Mouse (Mus musculus): Measurements from ENCODE around the gene Glyctk. TPM values are rescaled to one million over a fixed set of nuclear protein-coding genes. Genes with fewer than 3 reads are reported as not detected.

Gene Glyctk
- polyA plus RNA-seq, 1 experiment from 2014 or later: 9.1 TPM

DNA sequence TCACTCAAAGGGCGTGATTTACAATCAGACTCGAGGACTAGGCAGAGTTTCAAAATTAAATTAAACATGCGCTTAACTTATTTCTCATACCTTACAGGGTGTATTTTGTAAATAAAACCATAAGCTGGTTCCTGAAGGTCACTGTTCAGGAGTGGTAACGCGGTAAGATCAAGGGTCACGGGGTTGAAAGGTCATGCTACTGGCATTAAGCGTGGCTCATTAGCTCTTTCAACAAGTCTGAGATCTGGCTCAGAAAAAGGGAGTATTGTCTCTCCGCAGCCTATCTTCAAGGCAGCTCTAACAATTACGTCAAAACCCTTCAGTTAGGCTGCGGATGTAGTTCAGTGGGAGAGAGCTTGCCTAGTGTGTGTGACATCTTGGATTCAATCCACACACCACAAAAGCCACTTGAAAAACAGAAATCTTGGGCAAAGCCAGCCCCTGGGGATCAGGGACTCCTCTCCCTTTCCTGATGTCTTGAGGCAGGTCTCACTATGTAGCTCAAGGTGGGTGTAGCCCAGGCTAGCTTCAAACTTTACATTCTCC, 20.2 kb downstream of the Glyctk start:
- Histone ChIP-seq H3K4me3 (replicated peaks) (no peak overlapping the region), H3K36me3 (replicated peaks) (no peaks in the 10 kb centered on the region), H3K9ac (no peak overlapping the region), H3K27ac (no peak overlapping the region), H3K4me2 (no peak overlapping the region), H3K4me1 (peaks cover 22% of the 10 kb centered on the region), H3K9me3 (no peaks in the 10 kb centered on the region), H3K27me3 (peaks cover 52% of the 10 kb centered on the region)
- WGBS: 36% methylated on average over 10 of the region's 10 CpGs
- no peak for ATAC-seq (ENCODE audit: low FRiP score)

DNA sequence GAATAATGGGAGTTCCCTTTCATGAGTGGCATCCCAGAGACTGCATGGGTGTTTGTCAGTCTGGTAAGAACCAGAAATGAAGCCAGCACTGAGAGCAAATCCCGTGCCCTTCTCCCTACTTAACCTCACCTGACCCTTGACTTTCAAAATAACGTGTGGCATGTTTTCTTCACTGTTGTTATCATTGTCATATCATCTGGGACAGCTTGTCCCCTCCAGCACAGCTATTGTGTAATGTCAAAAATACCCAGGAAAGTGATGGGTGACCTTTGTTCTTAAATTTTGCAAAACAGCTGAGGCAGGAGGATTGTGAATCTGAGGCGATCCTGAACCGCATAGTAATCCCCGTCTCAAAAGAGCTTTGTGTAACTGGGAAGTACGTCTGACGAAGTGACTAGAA, 27.7 kb downstream of the Glyctk start:
- no peak for ATAC-seq (ENCODE audit: low FRiP score)
- H3K9ac ChIP-seq: no peak overlapping the region
- H3K4me2 ChIP-seq: no peak overlapping the region
- H3K4me1 ChIP-seq: peaks cover 30% of the 10 kb centered on the region
- peaks cover 8% of the 10 kb centered on the region; the same call in 1 of the 2 replicates for H3K27me3 ChIP-seq
- no peak overlapping the region for H3K27ac ChIP-seq
- H3K4me3 ChIP-seq (replicated peaks): no peak overlapping the region
- H3K36me3 ChIP-seq (replicated peaks): no peaks in the 10 kb centered on the region
- whole genome bisulfite sequencing: 87% methylated on average over 7 of the region's 7 CpGs
- no peaks in the 10 kb centered on the region for H3K9me3 ChIP-seq

DNA sequence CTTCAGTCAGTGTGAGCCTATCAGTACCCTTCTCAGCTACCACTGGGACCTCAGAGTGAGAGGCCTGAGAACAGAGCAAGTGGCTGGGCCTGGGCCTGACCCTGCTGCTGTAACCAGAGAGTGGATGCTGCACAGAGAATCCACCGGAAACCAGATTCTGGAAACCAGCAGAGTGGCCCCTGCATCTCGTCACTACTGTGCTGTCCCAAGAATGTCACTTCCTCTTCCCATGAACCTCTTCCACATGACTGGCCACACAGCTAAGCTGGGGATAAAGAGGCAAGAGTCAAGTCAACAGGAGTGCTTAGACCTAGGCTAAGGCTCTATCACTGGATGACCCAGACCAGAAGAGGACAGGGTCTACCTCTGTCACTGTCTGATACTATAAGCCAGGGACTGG, 28.9 kb downstream of the Glyctk start:
- no peak for ATAC-seq (ENCODE audit: low FRiP score)
- H3K27ac ChIP-seq: 0 out of 2 replicates have a peak overlapping the region, but pooled peaks have one; percentile 56
- no peaks in the 10 kb centered on the region for H3K36me3 ChIP-seq (replicated peaks)
- H3K4me1 ChIP-seq: peaks cover 30% of the 10 kb centered on the region
- H3K4me2 ChIP-seq: no peak overlapping the region
- no peak overlapping the region for H3K9ac ChIP-seq
- WGBS: 89% methylated on average over 2 of the region's 2 CpGs
- H3K9me3 ChIP-seq: no peaks in the 10 kb centered on the region
- no peak overlapping the region for H3K4me3 ChIP-seq (replicated peaks)
- H3K27me3 ChIP-seq: peaks cover 4% of the 10 kb centered on the region; the same call in 1 of the 2 replicates

DNA sequence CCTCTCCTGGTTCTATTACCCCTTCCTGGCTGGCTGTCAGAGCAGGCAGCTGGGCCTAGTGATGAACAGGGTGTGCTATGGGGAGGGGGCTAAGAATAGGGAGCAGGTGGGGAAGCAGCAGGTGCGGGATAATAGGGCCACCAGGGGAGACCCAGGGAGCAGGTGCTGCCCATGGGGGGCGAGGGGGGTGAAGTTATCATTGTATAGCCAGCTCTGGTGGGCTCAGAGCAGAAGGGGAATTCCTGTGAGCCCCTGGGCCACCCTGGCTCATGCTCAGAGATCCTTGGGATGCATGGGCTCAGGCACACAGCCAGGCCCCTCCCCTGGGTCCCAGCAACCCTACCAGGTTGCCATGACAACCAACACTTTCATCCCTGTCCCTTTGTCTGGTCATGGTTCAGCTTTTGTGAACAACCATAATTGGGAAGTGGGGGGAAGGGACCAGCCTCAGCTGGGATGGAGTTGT, 31.1 kb downstream of the Glyctk start:
- H3K4me2 ChIP-seq: peak overlapping the region; percentile 30
- peaks cover 33% of the 10 kb centered on the region for H3K4me1 ChIP-seq
- ATAC-seq (ENCODE audit: low FRiP score): peak; percentile 97
- no peak overlapping the region for H3K4me3 ChIP-seq (replicated peaks)
- WGBS: 5% methylated on average over 2 of the region's 2 CpGs
- H3K36me3 ChIP-seq (replicated peaks): no peaks in the 10 kb centered on the region
- H3K9me3 ChIP-seq: no peaks in the 10 kb centered on the region
- H3K27me3 ChIP-seq: no peaks in the 10 kb centered on the region
- H3K9ac ChIP-seq: peak overlapping the region; percentile 5; the same call in 1 of the 2 replicates
- H3K27ac ChIP-seq: peak overlapping the region; percentile 96

DNA sequence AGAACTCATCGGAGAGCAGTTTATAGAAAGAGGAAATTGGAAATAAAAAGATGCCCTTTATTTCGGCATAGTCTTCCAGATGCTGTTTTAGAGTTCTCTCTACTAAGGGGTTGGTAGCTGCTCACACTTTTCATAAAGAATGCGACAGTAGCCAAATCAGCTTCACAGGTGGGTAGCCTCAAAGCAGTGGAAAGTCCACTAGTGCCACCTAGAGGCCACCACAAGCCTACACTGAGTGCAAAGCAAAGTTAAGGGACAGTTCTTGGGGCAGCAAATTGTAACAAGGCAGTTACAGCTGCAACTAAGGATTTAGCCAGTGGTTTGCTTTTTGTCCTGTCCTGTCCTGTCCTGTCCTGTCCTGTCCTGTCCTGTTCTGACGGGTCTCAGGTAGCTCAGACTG, 34.3 kb downstream of the Glyctk start:
- Histone ChIP-seq H3K4me3 (replicated peaks) (no peak overlapping the region), H3K36me3 (replicated peaks) (no peaks in the 10 kb centered on the region), H3K4me2 (no peak overlapping the region), H3K9me3 (no peaks in the 10 kb centered on the region), H3K27ac (no peak overlapping the region), H3K4me1 (peaks cover 33% of the 10 kb centered on the region), H3K27me3 (no peaks in the 10 kb centered on the region), H3K9ac (no peak overlapping the region)
- ATAC-seq (ENCODE audit: low FRiP score): no peak
- 49% methylated on average over 4 of the region's 4 CpGs for WGBS

DNA sequence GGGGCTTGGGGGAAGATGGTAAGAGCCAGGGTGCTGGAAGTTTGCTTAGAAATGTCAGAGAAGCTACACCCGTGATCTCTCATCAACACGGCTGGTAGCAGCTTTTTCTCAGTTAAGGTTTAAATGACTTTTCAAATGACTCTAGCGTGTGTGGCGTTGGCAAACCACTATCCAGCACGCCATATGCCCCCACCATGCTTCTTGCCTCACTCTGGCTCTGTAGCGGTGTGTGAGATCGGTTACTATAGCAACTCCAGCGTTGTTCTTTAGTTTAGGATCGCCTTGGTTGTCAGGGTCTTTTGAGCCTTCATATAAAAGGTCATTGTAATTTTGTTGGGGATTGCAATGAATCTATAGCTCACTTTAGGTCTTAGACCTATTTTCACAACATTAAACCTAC, 38.9 kb downstream of the Glyctk start:
- 61% methylated on average over 9 of the region's 9 CpGs for WGBS
- H3K4me2 ChIP-seq: no peak overlapping the region
- no peak overlapping the region for H3K9ac ChIP-seq
- no peak for ATAC-seq (ENCODE audit: low FRiP score)
- H3K36me3 ChIP-seq (replicated peaks): no peaks in the 10 kb centered on the region
- no peaks in the 10 kb centered on the region for H3K9me3 ChIP-seq
- no peaks in the 10 kb centered on the region for H3K27me3 ChIP-seq
- no peak overlapping the region for H3K27ac ChIP-seq
- H3K4me1 ChIP-seq: peaks cover 30% of the 10 kb centered on the region
- no peak overlapping the region for H3K4me3 ChIP-seq (replicated peaks)

DNA sequence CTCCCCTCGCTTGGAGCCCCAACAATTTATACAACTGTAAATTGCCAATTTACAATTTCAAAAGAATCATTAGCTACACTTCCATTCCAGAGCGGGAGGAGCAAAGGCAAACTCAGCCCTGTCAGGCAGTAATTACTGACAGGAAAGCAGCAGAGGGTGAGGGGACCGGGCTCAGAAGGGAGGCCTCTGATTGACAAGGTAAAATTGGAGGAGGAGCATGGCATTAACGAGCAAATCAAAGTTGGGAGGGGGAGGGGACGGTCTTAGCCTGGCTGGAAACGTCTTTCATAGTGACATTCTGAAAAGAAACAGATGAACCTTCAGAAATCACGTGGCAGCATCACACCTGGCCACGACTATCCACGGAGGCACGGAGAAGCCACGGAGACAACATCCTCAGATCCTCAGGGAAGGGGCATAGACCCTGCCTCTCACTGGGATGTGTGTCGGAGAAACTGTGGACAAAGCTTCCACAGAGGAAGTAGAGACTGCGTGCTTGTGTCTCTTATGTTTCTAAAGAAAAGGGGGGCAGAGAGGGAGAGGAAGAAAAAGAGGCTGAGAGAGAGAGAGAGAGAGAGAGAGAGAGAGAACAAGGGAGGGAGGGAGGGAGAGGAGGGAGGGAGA, 42.0 kb downstream of the Glyctk start:
- H3K4me1 ChIP-seq: peaks cover 27% of the 10 kb centered on the region
- H3K4me2 ChIP-seq: peak overlapping the region; percentile 40
- 0 out of 2 replicates have a peak overlapping the region, but pooled peaks have one; percentile 5 for H3K4me3 ChIP-seq (replicated peaks)
- no peaks in the 10 kb centered on the region for H3K27me3 ChIP-seq
- H3K9me3 ChIP-seq: no peaks in the 10 kb centered on the region
- H3K36me3 ChIP-seq (replicated peaks): no peaks in the 10 kb centered on the region
- H3K27ac ChIP-seq: peak overlapping the region; percentile 76
- 11% methylated on average over 13 of the region's 13 CpGs for WGBS
- ATAC-seq (ENCODE audit: low FRiP score): peak; percentile 82
- H3K9ac ChIP-seq: no peak overlapping the region

DNA sequence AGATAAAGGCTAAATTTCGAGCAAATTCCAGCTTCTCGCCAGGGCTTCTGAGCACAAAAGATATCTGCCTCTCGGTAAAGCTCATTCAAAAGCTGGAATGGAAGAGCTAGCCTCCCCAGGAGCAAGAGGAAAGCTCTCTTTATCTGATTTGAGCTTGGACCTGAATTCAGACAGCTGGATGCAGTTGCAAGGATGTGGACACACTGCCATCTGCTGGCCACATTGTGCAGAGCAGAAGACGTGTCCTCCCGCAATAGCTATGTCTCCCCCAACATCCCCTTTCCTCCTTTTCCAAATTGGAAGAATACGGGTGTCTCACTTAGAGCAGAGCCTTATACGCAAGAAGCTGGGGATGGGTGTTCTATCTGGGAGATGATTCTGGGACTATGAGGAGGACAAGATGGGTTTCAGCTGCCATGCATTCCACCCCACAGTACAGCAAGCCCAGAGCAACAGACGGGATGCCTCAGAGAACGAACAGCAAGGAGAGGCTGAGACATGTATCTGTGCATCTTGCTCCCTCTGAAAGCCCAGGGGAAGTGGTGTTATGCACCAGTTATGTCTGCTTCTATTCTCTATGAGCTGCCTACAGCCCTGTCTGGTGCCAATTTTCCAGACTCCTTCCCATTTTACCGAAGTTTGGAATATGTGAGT, 45.0 kb downstream of the Glyctk start:
- 0 out of 2 replicates have a peak, but pooled peaks have one; percentile 36 for ATAC-seq (ENCODE audit: low FRiP score)
- Histone ChIP-seq H3K9ac (no peak overlapping the region), H3K36me3 (replicated peaks) (no peaks in the 10 kb centered on the region), H3K4me3 (replicated peaks) (no peak overlapping the region), H3K27ac (0 out of 2 replicates have a peak overlapping the region, but pooled peaks have one; percentile 53), H3K27me3 (no peaks in the 10 kb centered on the region), H3K4me2 (no peak overlapping the region), H3K4me1 (peaks cover 22% of the 10 kb centered on the region), H3K9me3 (0 out of 2 replicates have a peak, but pooled peaks cover 3% of the 10 kb centered on the region)
- WGBS: 27% methylated on average over 10 of the region's 10 CpGs

DNA sequence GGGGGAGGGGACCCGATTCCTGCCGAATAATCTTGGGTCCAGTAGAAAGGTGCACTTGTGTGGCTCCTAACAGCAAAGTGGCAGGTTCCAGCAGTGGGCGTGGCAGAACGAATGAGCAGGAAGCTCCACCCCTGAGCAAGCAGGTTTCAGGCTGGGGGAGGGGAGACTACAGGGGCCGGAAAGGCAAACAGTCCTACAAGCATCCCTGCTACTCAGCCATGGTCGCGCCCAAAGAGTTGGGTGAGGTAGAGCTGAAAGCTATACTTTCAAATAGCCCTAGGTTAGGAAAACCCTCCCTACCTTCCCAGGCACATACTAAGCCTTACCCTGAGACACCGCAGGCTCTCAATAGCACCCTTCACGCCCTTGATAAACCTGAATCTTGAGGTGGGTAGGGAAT, 51.7 kb downstream of the Glyctk start:
- no peak for ATAC-seq (ENCODE audit: low FRiP score)
- 81% methylated on average over 9 of the region's 9 CpGs for WGBS
- Histone ChIP-seq H3K4me1 (no peaks in the 10 kb centered on the region), H3K27ac (no peak overlapping the region), H3K36me3 (replicated peaks) (no peaks in the 10 kb centered on the region), H3K4me3 (replicated peaks) (no peak overlapping the region), H3K9ac (no peak overlapping the region), H3K27me3 (no peaks in the 10 kb centered on the region), H3K9me3 (0 out of 2 replicates have a peak, but pooled peaks cover 3% of the 10 kb centered on the region), H3K4me2 (no peak overlapping the region)

DNA sequence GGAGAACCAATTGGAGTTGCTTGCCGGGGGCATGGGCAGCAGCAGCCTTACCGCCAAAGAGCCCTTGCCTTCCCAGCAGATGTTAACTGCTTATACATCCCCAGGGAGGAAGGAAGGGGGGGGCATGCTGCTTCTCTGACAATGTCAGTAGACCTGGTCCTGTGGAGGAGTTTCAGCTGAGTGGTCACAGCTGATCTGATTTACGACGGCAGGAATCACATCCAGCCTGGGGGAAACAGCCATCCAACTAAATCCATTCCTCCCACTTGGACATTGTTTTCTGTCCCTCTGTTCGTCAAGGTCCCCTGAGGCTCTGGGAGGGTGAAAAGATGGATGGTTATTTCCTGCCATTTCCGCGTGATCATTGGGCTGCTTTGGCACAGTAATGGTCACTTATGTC, 53.5 kb downstream of the Glyctk start:
- WGBS: 89% methylated on average over 7 of the region's 7 CpGs
- no peak overlapping the region for H3K9ac ChIP-seq
- no peaks in the 10 kb centered on the region for H3K9me3 ChIP-seq
- no peaks in the 10 kb centered on the region for H3K36me3 ChIP-seq (replicated peaks)
- no peaks in the 10 kb centered on the region for H3K27me3 ChIP-seq
- ATAC-seq (ENCODE audit: low FRiP score): no peak
- no peak overlapping the region for H3K4me3 ChIP-seq (replicated peaks)
- no peak overlapping the region for H3K4me2 ChIP-seq
- no peak overlapping the region for H3K27ac ChIP-seq
- H3K4me1 ChIP-seq: 0 out of 2 replicates have a peak, but pooled peaks cover 3% of the 10 kb centered on the region
